Mouse (Mus musculus) adrenal gland, adult 2 months (tissue): ENCODE results near the gene Spaca7. TPM values are rescaled to one million over a fixed set of nuclear protein-coding genes. Genes with fewer than 3 reads are reported as not detected.
"Not testable (repeated sequence)": the region's sequence is repeated elsewhere in the genome, so short reads cannot be mapped to it uniquely, and the experiment has no call there.

ENCODE experiments used
- DNase-seq: peaks from one replicate; pipeline ENCODE4 v3.0.0; 2021
- polyA plus RNA-seq: library from polyadenylated mRNA; depleted of rRNA; stranded (reverse); fragments of >200 nt; gene quantifications from 2 replicates; pipeline ENCODE4 v1.2.3, GENCODE M21; 2012; rRNA removed
- total RNA-seq, 2 experiments: library from RNA; stranded (reverse); gene quantifications; 2 replicates each; pipeline ENCODE4 v1.2.3; 2021

Gene Spaca7
- total and polyA plus RNA-seq, 3 experiments, result not detected

DNA sequence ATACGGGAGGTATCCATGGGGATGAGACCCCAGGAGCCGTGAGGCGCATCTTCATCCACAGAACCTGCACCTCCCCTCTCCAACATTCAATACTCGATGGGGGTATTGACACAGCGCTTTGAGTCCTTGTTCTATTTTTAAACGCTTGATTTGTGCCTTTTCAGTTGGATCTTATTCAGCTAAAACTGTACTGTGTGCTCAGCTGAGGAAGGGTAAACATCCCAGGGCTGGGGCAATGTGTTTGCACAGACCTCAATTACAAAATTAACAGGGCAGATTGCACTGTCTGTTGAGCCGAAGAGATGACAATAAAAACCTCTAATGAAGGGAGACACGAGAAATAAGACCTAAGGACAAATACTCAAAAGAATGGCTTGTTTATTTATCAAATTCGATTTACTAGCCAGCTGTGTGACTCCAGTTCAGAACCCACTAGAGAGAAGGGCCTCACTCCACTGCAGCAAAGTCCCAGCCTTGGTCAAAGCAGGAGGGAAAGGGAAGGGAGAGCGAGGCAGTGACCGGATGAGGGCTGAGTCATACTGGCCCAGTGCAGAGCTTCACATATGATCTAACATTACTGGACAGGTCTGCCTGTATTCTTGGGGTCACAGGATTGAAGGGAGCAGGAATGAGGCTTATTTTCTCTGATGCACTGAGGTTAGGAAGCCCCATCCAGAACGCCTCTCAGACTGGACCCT lies 37.1 kb downstream of the Spaca7 start:
- no peak for DNase-seq

DNA sequence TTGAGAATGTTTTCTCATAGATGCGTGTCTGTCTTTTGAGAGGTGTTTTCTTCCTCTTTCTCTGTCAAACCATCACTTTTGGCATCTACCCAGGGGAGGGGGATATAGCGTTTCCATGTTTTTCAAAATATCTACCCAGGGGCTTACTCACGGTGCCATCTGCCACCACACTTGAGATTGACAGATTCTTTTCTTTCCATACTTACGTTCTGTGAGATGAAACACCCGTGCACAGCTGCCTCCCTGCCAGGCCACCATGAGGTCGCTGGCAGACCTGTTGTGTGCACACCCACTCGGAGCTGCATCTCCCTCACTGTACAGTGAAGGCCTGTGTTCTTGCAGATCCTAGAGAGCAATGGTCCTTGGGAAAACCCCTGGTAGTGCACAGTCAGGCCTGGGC lies 40.4 kb downstream of the Spaca7 start:
- no peak for DNase-seq

- DNase-seq, result not testable (repeated sequence)
Observed at GRCm38 (mm10) chr8:12617369-12617768, 44.5 kb downstream of the Spaca7 start.

- no peak for DNase-seq
Observed at GRCm38 (mm10) chr8:12621550-12622222, 48.9 kb downstream of the Spaca7 start.

DNA sequence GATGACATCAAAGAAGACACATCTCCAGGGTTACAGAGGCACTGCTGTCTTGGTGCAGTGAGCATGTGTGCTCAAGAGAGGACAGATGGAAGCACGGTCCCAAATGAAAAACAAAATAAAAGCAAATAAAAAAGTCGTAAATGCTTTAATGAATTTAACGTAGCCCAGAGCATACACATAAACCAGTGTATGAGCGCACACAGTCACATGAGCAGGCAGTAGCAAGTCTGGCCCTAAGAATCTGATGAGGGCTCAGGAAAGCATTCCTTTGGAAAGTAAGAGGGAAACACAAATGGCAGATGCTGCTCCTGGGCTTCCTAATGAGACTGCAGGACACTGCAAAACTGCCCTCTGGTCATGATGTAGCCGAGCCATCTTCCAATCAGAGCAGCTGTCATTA lies 53.1 kb downstream of the Spaca7 start:
- DNase-seq, result no peak

- DNase-seq, result peak; percentile 57
Observed at GRCm38 (mm10) chr8:12629079-12629478, 56.2 kb downstream of the Spaca7 start.

DNA sequence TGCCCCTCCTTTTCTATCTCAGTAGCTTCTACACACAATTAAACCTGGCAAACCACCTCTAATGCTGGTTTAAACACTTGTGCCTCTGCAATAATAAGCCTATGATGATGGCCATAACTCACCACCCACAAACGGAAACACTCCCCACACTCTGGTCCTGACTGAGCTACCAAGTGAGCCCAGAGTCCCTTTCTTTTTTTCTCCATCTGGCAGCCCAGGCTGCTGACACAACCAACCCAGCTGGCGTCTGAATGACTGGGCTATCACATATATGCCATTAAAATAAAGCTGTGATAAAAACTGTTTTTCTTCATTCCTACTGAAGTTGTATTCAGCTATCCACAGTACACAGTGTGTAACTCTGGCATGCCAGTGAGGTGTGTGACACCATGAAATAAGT lies 62.5 kb downstream of the Spaca7 start:
- DNase-seq, result no peak

- DNase-seq, result no peak
Observed at GRCm38 (mm10) chr8:12638446-12638845, 65.6 kb downstream of the Spaca7 start.

DNA sequence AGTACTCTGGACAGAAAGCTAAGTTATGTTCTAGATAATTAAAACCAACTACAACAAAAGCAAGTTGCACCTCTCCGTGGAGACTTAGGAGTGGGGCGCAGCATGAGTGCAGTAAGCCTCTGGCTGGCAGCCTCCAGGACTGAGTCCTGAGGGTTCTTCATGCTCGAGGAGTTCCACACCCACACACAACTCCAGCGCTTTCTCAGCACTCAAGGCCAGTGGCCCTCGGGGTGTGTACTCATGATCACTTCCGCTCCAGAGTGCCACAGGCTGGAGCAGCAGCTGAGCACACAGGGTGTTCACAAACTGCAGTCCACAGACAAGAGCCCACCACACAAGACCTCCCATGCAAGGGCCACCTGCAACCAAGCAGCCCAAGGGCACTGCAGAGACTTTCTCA lies 68.7 kb downstream of the Spaca7 start:
- no peak for DNase-seq

DNA sequence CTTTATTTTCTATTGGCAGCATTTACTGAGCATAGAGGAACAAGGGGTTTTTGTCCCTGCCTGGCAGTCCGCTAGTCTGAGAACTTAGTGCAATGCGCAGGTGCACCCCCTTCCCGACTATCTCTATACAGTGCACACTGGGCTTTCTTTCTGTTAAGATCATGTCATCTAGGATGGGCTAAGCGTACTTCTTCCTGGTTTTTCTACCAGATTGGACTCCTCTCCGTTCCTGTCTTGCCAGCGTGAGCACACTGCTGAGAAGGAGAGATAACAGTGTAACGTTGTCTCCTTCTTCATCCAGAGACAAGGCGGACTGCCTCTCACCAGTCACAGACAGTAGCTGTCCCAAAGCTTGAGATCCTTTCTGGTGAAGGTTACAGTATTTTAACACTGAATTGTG lies 71.5 kb downstream of the Spaca7 start:
- DNase-seq, result no peak

DNA sequence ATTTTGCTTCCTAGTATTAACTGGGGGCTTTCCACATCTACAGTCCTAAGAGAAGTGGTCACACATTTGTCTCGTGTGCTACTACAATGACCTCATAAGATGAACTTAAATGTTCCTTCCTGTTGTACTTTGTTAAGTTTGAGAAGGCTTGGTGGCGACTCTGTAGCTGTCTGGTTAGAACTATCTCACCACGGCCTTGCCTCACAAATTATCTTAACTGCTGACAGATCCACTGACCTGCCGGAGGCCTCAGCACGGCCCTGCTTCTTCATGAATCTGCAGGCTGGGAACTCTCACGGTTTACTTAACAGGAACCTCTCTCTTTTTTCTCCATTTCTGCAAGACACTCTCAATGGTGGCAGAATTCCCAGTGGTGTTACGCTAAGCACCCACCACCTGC lies 72.1 kb downstream of the Spaca7 start:
- DNase-seq, result no peak

GRCm38 (mm10) chr8:12646536-12646935 lies 73.7 kb downstream of the Spaca7 start:
- DNase-seq, result no peak

GRCm38 (mm10) chr8:12648951-12649350 lies 76.1 kb downstream of the Spaca7 start:
- DNase-seq, result no peak

Other genes with a start within 250 kb of the Spaca7 start
- gene Sox1, start 177.7 kb upstream of the Spaca7 start, total RNA-seq, result not detected
- gene Sox1, start 177.7 kb upstream of the Spaca7 start, polyA plus RNA-seq, result 0.04 TPM in 1 of 2 replicates, not detected in the other
- 10 to 100 TPM; 26.8 to 28.6 TPM for gene Tubgcp3, start 99.2 kb downstream of the Spaca7 start, total RNA-seq
- gene Tubgcp3, start 99.2 kb downstream of the Spaca7 start, polyA plus RNA-seq, result 44.8 and 60.2 TPM in 2 replicates
- gene Atp11a, start 184.0 kb downstream of the Spaca7 start, total RNA-seq, result 100 to 1,000 TPM; 124 to 139 TPM
- gene Atp11a, start 184.0 kb downstream of the Spaca7 start, polyA plus RNA-seq, result 101 and 103 TPM in 2 replicates